Mouse (Mus musculus) heart, embryonic 16.5 days (tissue): ENCODE data around the gene Alyref. TPM values are rescaled to one million over a fixed set of nuclear protein-coding genes. Genes with fewer than 3 reads are reported as not detected.
"Not testable (repeated sequence)": the region's sequence is repeated elsewhere in the genome, so short reads cannot be mapped to it uniquely, and the experiment has no call there.

Experiments used
- ATAC-seq: fragments of 200-750 bp; cut with Nextera tagmentation; replicated peaks from 2 replicates; pipeline ENCODE4 v1.8.0; 2017; ENCODE audit warnings: moderate number of reproducible peaks; ENCODE audit not compliant: insufficient read depth, low FRiP score; ENCODE audit errors: extremely low read depth
- H3K27ac ChIP-seq: fragments of 300-500 bp; sonication (generic); 2 replicates; pipeline ENCODE4 v1.5.1; 2014; ENCODE audit warnings: mild to moderate bottlenecking, low read length, control low read depth, moderate library complexity
- H3K27me3 ChIP-seq: fragments of 300-500 bp; sonication (generic); 2 replicates; pipeline ENCODE4 v1.6.1; 2014; ENCODE audit warnings: low read length, mixed read lengths; ENCODE audit not compliant: control insufficient read depth, insufficient read depth
- H3K36me3 ChIP-seq: fragments of 300-500 bp; sonication (generic); 2 replicates; pipeline ENCODE4 v1.6.1; 2014; ENCODE audit not compliant: control insufficient read depth, insufficient read depth
- H3K4me1 ChIP-seq: fragments of 300-500 bp; sonication (generic); 2 replicates; pipeline ENCODE4 v1.6.1; 2014; ENCODE audit warnings: low read length, mixed read lengths; ENCODE audit not compliant: control insufficient read depth, insufficient read depth
- H3K4me2 ChIP-seq: fragments of 300-500 bp; sonication (generic); 2 replicates; pipeline ENCODE4 v1.6.1; 2014; ENCODE audit warnings: low read depth, mild to moderate bottlenecking, control low read depth, low read length
- H3K4me3 ChIP-seq: fragments of 300-500 bp; sonication (generic); 2 replicates; pipeline ENCODE4 v1.5.1; 2014; ENCODE audit warnings: mild to moderate bottlenecking, control low read depth, low read length
- H3K9ac ChIP-seq: fragments of 300-500 bp; sonication (generic); 2 replicates; pipeline ENCODE4 v1.6.1; 2014; ENCODE audit warnings: low read length, control low read depth
- H3K9me3 ChIP-seq: fragments of 300-500 bp; sonication (generic); replicated peaks from 2 replicates; pipeline ENCODE4 v1.6.1; 2016; ENCODE audit warnings: low read length; ENCODE audit not compliant: control insufficient read depth
- WGBS: fragments of 180-500 bp; shearing (Covaris S2); extraction: QIAGEN DNeasy Blood & Tissue Kit; methylation state at CpG from one replicate; pipeline ENCODE4 v1.1.7; 2014; 5-methylcytosine and 5-hydroxymethylcytosine counted together
- polyA plus RNA-seq: library from polyadenylated mRNA; unstranded; fragments of >200 nt; fragmentation: Nextera tagmentation; extraction: Ambion mirVana; gene quantifications from 2 replicates; pipeline ENCODE4 v1.2.1, GENCODE M21; 2015

The Alyref gene
- polyA plus RNA-seq, 1 experiment from 2014 or later: 229 TPM

GRCm38 (mm10) chr11:120560952-120561728 lies 37.0 kb downstream of the Alyref start:
- H3K4me3 ChIP-seq: no peak overlapping the region
- no peaks in the 10 kb centered on the region for H3K27me3 ChIP-seq
- H3K4me1 ChIP-seq: no peaks in the 10 kb centered on the region
- no peaks in the 10 kb centered on the region for H3K9me3 ChIP-seq
- H3K4me2 ChIP-seq: no peak overlapping the region
- WGBS: 90% methylated on average over 13 of the region's 13 CpGs
- H3K36me3 ChIP-seq: peaks cover 66% of the 10 kb centered on the region
- H3K27ac ChIP-seq: no peak overlapping the region
- no peak for ATAC-seq
- no peak overlapping the region for H3K9ac ChIP-seq

GRCm38 (mm10) chr11:120558843-120559242 lies 39.3 kb downstream of the Alyref start:
- H3K27me3 ChIP-seq, H3K4me1 ChIP-seq, H3K4me2 ChIP-seq, H3K27ac ChIP-seq, H3K9ac ChIP-seq, H3K4me3 ChIP-seq, H3K9me3 ChIP-seq, ATAC-seq: not testable (repeated sequence)
- 84% methylated on average over 6 of the region's 6 CpGs for WGBS
- peaks cover 47% of the 10 kb centered on the region for H3K36me3 ChIP-seq

- Histone ChIP-seq H3K36me3 (peaks cover 12% of the 10 kb centered on the region), H3K27ac (peak overlapping the region; percentile 25; the same call in 1 of the 2 replicates), H3K27me3 (no peaks in the 10 kb centered on the region), H3K4me1 (peaks cover 7% of the 10 kb centered on the region), H3K9me3 (no peaks in the 10 kb centered on the region), H3K4me3 (no peak overlapping the region), H3K9ac (no peak overlapping the region), H3K4me2 (no peak overlapping the region)
- no peak for ATAC-seq
- WGBS: 49% methylated on average over 2 of the region's 2 CpGs
Observed at GRCm38 (mm10) chr11:120555260-120555659, 42.9 kb downstream of the Alyref start.

- Histone ChIP-seq H3K4me1 (peaks cover 11% of the 10 kb centered on the region), H3K27ac (peak overlapping the region; percentile 69), H3K36me3 (peaks cover 8% of the 10 kb centered on the region), H3K9me3 (no peaks in the 10 kb centered on the region), H3K4me3 (no peak overlapping the region), H3K27me3 (no peaks in the 10 kb centered on the region), H3K4me2 (no peak overlapping the region), H3K9ac (no peak overlapping the region)
- peak; percentile 55; the same call in 1 of the 2 replicates for ATAC-seq
- WGBS: 43% methylated on average over 7 of the region's 7 CpGs
Observed at GRCm38 (mm10) chr11:120554834-120555233, 43.3 kb downstream of the Alyref start.

- no peak overlapping the region for H3K4me2 ChIP-seq
- no peak overlapping the region for H3K27ac ChIP-seq
- no peaks in the 10 kb centered on the region for H3K27me3 ChIP-seq
- 47% methylated on average over 5 of the region's 5 CpGs for WGBS
- H3K4me1 ChIP-seq: peaks cover 21% of the 10 kb centered on the region
- no peak for ATAC-seq
- no peak overlapping the region for H3K9ac ChIP-seq
- no peak overlapping the region for H3K4me3 ChIP-seq
- no peaks in the 10 kb centered on the region for H3K36me3 ChIP-seq
- no peaks in the 10 kb centered on the region for H3K9me3 ChIP-seq
Observed at GRCm38 (mm10) chr11:120552736-120553135, 45.4 kb downstream of the Alyref start.

- no peak for ATAC-seq
- Histone ChIP-seq H3K4me3 (peak within 1 kb of the TSS; percentile 68), H3K9ac (peak within 1 kb of the TSS; percentile 86), H3K4me1 (peaks cover 26% of the 10 kb centered on the region), H3K36me3 (no peaks in the 10 kb centered on the region), H3K27ac (peak within 1 kb of the TSS; percentile 69), H3K9me3 (no peaks in the 10 kb centered on the region), H3K4me2 (peak within 1 kb of the TSS; percentile 84), H3K27me3 (no peaks in the 10 kb centered on the region)
- WGBS: 92% methylated on average over 28 of the region's 28 CpGs
Observed at GRCm38 (mm10) chr11:120550810-120551440, 47.2 kb downstream of the Alyref start, which contains the start of gene Ppp1r27. Gene Ppp1r27, minus strand, starts transcription at chr11:120551132.

GRCm38 (mm10) chr11:120549986-120550809 lies 48.0 kb downstream of the Alyref start:
- no peaks in the 10 kb centered on the region for H3K36me3 ChIP-seq
- no peaks in the 10 kb centered on the region for H3K27me3 ChIP-seq
- H3K4me3 ChIP-seq: peak overlapping the region; percentile 68
- H3K27ac ChIP-seq: peak overlapping the region; percentile 69
- no peak for ATAC-seq
- no peaks in the 10 kb centered on the region for H3K9me3 ChIP-seq
- peaks cover 26% of the 10 kb centered on the region for H3K4me1 ChIP-seq
- H3K4me2 ChIP-seq: peak overlapping the region; percentile 84
- WGBS: 69% methylated on average over 11 of the region's 11 CpGs
- peak overlapping the region; percentile 86 for H3K9ac ChIP-seq

- peak; percentile 89 for ATAC-seq
- Histone ChIP-seq H3K4me1 (peaks cover 20% of the 10 kb centered on the region), H3K27me3 (no peaks in the 10 kb centered on the region), H3K36me3 (peaks cover 4% of the 10 kb centered on the region), H3K4me2 (peak within 1 kb of the TSS; percentile 84), H3K9ac (peak within 1 kb of the TSS; percentile 86), H3K9me3 (no peaks in the 10 kb centered on the region), H3K27ac (peak within 1 kb of the TSS; percentile 87), H3K4me3 (peak within 1 kb of the TSS; percentile 68)
- WGBS: under 1% methylated on average over 76 of the region's 87 CpGs
Observed at GRCm38 (mm10) chr11:120549168-120549945, 48.8 kb downstream of the Alyref start, which contains the start of gene Mcrip1. Gene Mcrip1, minus strand, starts transcription at chr11:120549727.
